Mouse (Mus musculus): ENCODE measurements around the gene Fbxo48.

Fbxo48 gene

DNA sequence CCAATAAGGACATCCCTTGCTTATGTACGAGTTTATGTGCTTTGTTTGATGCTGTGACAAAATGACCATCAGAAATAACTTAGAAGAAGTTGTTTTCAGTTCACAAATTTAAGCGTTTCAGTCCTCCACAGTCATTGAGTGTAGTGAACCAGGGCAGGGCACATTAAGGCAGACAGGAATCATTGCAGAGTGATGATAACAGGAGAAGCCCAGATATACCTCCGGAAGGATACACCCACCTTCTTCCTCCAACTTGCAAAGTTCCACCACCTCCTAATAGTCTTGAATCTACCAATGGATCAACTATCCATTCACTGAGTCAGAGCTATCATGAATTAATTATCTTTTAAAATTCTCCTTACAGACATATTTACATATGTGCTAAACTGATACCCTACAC lies 20.9 kb downstream of the Fbxo48 start:
- DNase-seq (ENCODE audit: low spot score in 2 of 2) = no peak

DNA sequence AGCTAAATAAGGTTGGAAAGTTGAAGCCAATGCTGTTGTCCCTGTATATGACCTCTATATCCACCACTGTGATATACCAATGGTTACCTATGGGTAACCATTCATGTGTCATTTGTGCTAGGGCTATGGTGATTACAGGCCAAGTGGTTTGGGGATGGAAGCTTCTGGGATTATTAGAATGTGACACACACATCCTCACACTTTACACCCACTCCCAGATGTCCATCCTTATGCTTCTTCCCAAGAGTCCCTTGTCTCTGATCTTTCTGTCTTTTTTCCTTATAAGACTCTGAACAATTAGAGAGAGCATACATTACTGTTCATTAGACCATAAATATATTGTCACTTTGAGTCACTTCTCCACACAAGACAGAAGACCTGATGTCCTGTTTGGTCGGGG lies 21.9 kb downstream of the Fbxo48 start:
- DNase-seq (ENCODE audit: low spot score in 2 of 2) = peak in 1 of 2 experiments; percentile 20

DNA sequence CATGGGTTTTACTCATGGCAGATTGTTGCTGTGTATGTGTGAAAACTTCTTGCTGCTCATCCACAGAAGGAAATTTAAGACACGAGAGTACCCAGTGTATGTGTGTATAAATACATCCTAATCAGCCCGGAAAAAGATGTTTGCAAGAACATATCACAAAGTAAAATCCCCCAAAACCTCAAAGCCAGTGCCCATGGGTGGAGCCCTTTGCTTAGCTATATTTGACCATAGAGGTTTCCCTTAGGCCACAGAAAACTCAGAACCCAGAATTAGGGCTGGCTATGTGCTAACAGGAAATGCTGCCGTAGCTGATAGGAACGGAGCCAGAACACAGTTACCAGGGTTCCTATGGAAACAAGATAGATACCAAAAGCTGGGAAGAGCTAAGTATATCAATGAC lies 25.8 kb downstream of the Fbxo48 start:
- DNase-seq (ENCODE audit: low spot score in 2 of 2) = no peak

DNA sequence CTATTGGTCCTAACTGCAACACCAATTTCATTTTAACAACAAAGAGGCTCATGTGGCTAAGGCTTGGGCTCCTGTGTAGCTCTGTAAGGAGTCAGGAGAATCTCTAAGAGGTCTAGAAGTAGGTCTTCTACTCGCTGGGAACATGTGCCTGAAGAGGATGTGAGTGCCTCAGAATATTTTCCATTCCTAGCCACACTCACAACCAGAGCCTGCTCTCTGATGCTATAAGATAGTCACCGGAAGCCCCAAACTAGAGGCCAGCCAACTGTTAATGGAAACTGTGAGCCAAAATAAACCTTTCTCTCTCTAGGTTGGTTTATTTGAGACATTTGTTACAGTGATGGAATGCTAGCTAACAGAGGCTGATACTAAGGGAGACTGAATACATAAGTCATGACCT lies 26.4 kb downstream of the Fbxo48 start:
- no peak for DNase-seq (ENCODE audit: low spot score in 2 of 2)

DNA sequence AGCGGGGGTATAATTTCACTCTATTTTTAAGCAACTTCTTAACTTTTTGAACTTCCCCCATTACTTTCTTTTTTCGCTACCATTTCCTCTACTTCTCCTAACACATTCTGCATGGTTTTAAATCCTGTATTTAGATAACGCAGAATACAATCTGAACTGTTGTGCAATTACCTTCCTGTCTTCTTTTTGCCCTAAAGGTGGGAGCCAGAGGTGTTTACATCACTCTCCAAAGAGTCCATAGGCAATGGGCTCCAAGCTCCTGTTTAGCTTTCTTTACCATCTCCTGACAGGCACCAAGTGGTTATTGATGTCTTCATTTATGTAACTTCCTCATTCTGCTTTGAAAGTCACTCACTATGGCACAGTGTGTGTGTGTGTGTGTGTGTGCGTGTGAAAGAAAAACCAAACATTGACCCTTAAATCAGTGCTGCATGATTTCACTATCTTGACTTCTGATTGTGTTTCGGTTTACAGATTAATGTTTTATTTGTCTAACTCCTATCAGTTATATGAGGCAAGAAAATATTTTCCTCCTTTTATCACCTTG lies 27.1 kb downstream of the Fbxo48 start:
- DNase-seq (ENCODE audit: low spot score in 2 of 2) = no peak

DNA sequence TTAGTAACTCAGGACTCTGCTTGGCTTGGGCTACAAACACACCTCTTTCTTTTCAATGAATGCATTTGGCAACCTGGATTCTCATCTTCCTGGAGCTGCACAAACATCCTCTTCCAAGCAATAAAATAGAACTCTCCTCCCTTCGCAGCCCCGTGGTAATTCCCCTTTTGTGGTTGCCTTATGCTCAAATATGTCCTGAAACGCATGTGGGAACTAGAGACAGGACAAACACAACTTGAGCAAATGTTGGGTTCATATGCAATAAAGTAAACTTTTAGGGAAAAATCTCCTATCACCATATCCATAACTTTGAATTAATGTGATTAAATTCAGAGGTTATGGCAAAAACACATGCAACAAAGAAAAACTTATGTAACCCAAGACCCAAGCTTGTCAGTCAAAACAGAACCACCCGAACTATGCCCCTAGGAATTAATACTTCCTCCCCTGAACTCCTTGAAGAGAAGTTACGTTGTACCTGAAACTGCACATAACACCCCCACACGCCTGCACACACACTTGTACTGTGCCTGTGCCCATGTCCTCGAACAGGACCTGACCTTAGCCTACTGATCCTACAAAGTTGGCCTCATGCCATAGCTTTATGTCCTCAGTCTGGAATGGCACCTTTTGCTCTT lies 35.5 kb downstream of the Fbxo48 start:
- DNase-seq (ENCODE audit: low spot score in 2 of 2) = no peak

DNA sequence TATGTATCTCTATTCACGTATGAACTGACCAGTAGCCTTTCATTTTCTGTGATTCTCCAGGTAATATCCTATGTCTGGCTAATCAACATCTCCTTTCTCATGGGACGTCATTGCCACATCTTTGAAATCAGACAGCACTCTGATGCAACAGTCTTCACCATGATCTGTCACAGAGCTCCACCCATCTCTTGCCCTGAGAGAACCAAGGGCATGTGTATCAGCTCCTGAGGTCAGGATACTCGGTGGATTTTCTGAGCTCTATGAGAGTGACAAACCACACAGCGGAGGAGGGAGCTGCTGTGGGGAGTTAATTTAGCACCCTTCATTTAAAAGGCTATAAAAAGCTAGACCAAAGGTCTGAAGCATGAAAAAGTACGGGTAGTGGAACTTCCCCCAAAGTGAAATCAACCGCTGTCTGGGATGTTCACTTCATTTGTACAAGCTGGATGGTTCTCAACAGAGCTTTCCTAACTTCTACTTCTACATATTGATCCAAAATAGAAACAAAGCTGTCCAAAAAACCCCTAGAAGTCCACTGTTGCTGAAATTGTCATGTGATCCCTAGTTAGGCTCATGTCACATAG lies 36.7 kb downstream of the Fbxo48 start:
- no peak for DNase-seq (ENCODE audit: low spot score in 2 of 2)

DNA sequence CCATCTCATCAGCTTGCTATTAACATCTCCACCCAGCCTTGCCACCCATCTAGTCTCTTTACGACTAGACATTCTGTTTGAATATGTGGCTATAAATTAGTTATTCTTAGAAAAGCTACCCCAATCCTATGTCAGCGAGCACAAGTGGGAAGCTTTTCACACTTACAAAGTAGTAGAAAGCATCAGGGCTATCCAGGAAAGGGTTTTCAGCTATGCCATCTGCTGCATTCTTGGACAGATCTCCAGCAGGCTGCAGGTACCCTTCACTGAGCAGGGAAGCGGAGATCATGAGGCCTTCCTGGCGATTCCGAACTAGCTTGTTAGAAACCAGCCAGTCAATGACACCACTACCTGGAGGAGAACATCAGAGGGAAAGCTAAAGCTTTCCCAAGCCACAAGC lies 38.7 kb downstream of the Fbxo48 start:
- no peak for DNase-seq (ENCODE audit: low spot score in 2 of 2)

DNA sequence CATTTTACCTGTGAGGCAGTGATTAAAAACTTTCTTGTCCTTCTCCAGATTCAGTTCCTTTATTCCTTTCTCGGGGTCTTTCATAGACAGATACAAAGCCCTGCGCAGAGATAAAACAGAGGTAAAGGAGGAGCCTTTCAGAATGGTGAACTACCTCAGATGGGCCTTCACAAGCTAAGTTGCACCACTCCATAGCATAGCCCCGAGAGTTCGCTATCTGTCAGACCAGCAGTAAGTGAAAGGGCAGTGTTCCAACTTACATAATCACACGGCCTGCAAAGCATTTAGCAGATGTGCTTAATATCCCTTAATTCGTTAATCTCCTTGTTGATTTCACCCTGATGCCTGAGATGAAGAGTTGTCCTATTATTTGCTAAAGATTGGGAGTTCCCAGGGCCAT lies 41.7 kb downstream of the Fbxo48 start:
- no peak for DNase-seq (ENCODE audit: low spot score in 2 of 2)

DNA sequence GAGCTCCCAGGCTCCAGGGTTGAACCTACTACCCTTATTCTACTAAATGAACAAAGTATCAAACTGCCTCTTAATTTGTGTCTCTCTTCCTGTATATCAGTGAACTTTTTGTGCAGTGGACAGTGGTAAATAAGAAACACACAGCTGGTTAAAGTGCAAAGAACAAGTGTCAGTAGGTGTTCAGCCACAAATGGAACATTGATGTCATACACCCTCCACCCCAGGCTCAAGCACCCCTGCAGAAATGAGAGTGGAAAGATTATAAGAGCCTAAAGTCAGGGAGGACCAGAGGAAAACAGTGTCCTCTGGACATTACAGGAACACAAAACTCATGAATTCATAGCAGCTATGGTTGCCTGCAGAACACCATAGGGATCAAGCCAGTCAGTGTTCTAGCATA lies 45.6 kb downstream of the Fbxo48 start:
- DNase-seq (ENCODE audit: low spot score in 2 of 2) = no peak

DNA sequence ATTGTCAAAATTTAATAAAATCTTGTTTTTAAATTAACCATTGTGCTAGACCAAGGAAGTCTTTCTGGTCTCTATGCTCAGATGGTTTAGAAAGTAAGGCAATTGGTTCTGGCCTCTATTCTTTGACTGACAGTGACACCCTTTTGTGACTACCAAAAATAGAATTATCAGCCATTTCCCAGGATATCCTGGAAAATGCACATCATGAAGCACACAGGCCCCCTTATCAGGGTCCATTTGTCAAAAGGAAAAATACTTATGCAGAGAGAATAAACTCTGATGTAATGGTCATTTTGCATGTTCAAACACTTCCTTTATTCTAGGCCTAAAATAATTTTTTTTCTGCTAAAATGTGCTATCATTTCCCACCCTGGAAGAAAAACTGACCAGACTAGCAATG lies 46.3 kb downstream of the Fbxo48 start:
- DNase-seq (ENCODE audit: low spot score in 2 of 2) = no peak

DNA sequence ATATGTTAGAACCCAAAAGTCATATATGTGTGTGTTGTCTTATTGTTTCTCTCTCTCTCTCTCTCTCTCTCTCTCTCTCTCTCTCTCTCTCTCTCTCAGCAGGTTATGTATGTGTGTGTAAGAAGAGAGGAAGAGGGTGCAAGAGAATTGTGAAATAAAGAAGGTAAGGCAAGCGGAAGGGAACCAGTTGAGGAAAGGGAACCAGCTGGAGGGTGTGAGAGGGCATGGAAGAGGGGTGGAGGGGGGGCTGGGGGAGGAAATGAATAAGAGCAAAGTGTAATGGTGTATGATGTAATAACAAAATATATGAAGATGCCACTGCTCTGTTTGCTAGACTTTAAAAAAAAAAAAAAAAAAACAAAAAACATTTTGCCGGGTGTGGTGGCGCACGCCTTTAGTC lies 48.2 kb downstream of the Fbxo48 start:
- no peak for DNase-seq (ENCODE audit: low spot score in 2 of 2)

DNA sequence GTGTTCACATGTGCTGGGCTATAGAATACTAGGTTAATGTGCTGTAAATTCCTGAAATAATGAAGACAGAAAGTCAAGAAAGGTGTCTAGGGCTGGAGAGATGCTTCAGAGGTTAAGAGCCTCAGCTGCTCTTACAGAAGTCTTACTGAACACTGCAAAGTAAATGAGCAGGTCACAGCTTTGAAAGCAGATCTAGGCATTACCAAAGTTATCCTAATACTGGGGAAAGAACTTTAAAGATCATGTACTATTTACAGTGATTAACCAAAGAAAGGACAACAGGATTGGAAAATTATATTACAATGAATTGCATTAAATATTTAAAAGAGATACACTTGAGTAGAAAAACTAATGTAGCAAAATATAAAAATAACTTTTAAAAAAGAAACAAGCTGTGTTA lies 48.8 kb downstream of the Fbxo48 start:
- DNase-seq (ENCODE audit: low spot score in 2 of 2) = no peak

DNA sequence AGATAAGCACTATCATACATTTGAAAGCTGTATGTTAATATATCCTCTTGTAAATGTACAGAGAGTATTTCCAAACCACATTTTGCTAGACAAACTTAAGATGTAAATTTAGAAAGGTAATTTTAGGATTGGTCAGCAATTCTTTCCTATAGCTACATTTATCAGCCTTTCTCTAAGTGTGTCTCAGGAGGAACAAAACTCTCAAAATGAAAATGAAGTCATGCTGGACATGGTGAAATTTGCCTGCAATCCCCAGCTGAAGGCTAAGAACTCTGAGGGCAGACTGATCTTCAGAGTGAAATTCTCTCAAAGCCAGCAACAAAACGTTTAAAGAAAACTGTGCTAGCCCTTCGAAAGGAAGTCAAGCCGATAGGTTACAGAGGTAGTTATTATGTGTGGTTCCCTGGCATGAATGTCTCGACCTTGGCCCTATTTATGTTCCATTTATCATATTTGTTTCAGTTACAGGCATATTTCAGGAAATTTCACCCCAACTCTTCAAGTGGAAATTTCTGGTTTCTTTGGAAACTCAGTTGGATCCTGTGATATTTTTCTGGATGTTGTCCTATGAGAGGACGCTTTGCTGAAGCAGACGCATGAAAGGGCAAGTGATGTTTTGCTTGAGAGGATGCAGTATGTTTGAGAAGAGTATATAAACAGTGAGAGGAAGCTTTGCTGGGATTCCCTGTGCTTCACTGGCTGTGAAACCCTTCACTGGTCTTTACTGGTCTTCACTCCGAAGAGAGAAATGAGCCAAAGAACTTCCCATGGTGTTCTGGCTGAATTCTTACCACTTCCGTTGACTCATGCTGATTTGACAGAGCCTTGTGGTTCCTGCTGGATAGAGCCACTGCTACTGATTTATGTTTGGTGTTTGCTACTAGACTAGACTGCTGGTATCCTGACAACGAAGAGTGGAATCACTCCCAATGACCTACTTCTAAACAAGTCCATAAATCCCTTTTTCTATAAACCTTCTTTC lies 49.5 kb downstream of the Fbxo48 start:
- DNase-seq (ENCODE audit: low spot score in 2 of 2) = no peak

DNA sequence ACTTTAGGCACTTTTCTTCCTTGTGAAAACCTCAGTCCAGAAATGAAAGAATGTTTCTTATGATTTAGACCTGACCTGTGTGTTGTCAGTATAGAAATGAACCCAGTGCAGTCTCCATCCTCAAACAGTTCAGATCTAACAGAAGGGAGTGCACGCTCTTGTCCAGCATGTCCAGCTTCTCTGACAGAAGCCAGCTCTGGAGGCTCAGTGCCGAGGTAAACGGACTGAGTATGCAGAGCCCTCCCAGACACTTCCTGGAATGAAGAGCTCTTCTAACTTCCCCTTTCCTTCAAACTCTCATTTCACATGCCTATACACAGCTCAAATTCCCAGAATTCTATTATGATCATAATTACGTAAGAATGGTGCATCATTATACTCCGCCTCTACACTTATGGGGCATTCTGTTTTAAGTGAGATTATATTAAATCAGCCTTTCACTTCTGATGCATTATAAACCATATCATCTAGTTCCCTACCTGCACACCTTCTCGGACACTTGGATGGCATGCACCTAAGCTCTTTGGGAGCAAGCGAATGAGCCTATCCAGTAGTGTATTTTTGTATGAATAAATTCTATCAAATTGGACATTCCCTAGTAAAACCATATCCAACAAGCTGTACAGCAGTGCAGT lies 51.7 kb downstream of the Fbxo48 start:
- no peak for DNase-seq (ENCODE audit: low spot score in 2 of 2)

DNA sequence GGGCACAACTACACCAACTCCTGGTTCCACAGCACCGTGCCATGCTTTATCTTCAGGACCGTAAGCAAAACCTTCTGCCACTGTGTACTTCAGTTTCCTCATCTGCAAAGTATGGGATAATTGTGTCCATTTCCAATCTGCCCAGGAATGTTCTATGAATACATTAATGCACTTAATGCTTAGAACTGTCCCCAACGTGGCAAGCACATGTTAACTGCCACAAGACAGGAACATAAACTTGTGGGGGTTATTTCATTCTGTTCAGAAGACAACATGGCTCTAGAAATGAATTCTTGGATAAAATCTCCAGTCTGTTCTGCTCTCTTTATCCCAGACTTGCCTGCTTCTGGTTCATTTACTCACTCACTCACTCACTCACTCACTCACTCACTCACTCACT lies 52.6 kb downstream of the Fbxo48 start:
- DNase-seq (ENCODE audit: low spot score in 2 of 2) = no peak

All from left cerebral cortex, adult 9 months (tissue).